Mouse (Mus musculus) cerebellum, adult 9-11 months (tissue): ENCODE results near the gene 4931428F04Rik.

Experiments
- DNase-seq: peaks from one replicate; pipeline ENCODE4 v3.0.0; 2022

4931428F04Rik gene

DNA sequence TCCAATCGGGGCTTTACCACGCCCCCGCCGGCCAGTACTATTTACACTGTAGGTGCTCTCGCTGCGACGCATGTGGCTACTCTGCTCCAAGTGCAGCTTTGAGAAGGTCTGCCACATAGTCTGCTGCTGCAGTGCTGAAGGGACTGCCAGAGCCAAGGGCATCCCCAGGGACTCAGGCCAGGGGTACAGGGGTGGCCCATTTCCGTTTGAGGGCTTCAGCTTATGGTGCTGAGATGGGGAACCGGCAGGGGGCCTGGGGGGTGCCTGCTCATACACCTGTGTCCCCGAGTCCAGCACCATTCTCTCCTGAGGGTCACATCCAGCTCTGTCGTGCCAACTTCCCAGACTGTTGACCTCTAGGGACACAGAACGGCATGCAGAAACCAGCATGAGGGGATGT lies 4.2 kb downstream of the 4931428F04Rik start:
- DNase-seq, result peak; percentile 57

GRCm38 (mm10) chr8:105283074-105283473 lies 6.6 kb downstream of the 4931428F04Rik start:
- DNase-seq, result peak; percentile 80

DNA sequence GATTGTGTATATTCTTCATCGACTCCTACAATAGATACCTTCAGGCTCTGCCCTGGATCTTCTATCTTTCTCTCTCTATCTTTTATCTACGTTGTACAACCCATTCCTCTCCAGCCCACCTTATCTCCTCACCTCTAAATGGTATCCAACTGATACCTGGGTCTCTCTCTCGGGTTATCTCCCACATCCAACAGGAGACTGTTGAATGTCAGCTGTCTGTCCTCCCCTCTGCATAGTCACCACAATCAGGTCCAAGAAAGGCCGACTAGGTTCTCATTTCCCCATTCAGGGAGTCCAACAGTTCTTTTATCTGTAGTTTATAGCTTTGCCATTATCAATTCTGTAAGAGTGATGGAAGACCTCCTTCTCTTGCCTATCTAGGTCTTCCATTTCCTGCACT lies 7.4 kb downstream of the 4931428F04Rik start:
- no peak for DNase-seq

DNA sequence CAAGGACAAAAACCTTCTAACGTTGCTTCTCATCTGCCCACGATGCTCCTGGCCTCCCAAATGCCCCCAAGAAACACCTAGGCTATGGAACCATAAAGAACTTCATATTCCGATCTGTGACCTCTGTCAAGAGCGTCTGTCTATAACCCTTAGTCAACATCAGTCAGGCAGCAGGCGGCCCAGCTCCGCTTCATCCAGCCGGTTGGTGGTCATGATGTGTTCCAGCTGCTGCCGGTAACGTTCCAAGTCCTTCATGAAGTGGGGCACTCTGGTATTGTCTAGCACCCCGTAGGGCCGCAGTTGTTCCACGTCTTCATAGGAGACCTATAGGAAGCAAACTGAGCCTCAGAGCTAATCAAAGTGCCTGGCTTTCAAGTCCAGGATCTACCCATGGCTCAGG lies 7.8 kb downstream of the 4931428F04Rik start:
- DNase-seq, result no peak

DNA sequence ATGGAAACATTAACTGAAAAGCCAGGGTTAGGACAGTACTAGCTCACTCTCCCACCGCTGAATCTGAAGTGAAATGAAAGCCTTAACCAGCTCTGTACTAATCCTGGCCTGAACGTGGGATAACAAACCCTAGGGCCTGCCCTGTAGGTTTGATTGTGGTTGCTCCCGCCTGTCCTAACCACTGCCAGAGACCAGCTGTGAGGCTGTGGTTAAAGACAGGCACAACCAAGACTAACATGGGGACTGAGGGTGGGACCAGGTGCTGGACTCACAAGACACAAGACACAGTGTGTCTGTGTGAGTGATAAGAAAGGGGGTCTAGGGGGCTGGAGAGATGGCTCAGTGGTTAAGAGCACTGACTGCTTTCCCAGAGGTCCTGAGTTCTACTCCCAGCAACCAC lies 9.1 kb downstream of the 4931428F04Rik start:
- DNase-seq, result no peak

- peak; percentile 95 for DNase-seq
These were observed 10.7 kb downstream of the 4931428F04Rik start for GRCm38 (mm10) chr8:105278911-105279334.

- peak; percentile 45 for DNase-seq
These were observed 13.2 kb downstream of the 4931428F04Rik start for GRCm38 (mm10) chr8:105276292-105277120.

- no peak for DNase-seq
These were observed 13.8 kb downstream of the 4931428F04Rik start, which contains the start of gene Nol3 for GRCm38 (mm10) chr8:105275840-105276239. Gene Nol3 (plus strand): TSS chr8:105276140.

- DNase-seq, result no peak
These were observed 14.3 kb downstream of the 4931428F04Rik start for GRCm38 (mm10) chr8:105275387-105275786.

GRCm38 (mm10) chr8:105270916-105271186 lies 18.8 kb downstream of the 4931428F04Rik start:
- DNase-seq, result peak; percentile 37

DNA sequence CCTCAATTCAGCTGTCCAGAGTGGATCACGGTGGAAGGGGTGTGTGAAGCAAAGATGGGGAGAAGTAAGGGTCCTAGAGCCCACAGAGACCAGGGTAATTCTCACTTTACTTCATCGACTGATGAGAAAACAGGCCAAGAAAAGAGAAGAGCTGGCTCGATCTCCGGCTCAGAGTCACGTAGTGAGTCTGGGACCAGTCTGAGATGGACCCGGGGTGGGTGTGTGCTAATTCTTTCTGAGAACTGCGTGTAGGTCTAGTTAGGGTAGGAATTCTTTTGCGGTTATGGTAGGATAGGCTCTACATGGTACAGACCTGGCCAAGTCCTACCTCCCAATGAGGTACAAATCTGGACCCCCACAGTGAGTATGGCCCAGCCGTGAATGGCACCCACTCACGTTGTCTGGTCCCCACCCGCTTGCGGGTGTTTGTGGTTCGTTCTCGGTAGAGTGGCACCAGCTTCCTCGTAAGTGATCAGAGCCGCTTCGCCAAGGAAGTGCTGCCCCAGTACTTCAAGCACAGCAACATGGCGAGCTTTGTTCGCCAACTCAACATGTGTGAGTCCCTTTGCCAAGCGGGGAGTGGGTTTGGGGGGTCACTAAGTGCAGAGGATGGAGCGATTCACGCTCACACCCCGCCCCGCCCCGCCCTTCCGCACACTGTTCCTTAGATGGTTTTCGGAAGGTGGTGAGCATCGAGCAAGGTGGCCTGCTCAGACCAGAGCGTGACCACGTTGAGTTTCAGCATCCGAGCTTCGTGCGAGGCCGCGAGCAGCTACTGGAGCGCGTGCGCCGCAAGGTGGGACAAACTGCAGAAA lies 19.4 kb downstream of the 4931428F04Rik start:
- peak; percentile 65 for DNase-seq

DNA sequence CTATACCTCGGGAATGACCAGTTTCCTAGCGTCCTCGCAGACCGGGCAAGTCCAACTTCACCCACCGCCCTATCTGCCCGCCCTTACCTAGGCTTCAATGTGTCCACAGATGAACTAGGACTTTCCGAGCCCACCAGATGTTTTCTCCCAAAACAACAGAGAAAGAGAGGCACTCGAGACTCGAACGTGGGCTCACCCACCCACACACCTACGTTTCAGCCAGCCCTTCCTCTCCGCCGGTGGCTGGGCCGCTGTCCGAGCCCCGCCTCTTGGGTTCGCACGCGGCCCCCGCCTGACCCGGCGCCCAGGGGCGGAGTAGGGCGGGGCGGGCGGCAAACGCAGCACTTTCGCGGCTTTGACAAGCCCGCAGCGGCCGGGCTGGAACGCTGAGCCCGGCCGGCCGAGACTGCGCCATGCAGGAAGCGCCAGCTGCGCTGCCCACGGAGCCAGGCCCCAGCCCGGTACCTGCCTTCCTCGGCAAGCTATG lies 20.2 kb downstream of the 4931428F04Rik start, which contains the start of gene Hsf4:
Gene Hsf4 (plus strand): TSS at position 341 of the 487 bp plus-strand sequence.
- DNase-seq, result peak; percentile 77

DNA sequence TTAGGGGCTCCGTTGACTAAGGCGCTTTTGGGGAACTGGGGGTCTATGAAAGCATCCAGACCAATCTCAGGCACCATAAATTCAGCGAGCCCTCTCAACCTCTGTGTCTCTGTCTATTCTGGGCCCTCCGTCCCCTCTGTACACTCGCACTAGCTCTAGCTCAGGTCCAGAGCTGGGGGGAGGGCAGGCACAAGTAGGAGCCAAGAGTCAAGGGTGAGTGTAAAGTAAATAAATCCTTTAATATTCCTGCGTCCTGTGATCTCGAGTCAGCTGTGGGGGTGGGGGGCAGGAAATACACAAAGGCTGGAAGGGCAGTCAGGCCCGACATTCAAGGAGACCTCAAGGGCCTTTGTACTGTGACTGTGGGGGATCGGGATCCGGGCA lies 20.6 kb downstream of the 4931428F04Rik start:
- no peak for DNase-seq

DNA sequence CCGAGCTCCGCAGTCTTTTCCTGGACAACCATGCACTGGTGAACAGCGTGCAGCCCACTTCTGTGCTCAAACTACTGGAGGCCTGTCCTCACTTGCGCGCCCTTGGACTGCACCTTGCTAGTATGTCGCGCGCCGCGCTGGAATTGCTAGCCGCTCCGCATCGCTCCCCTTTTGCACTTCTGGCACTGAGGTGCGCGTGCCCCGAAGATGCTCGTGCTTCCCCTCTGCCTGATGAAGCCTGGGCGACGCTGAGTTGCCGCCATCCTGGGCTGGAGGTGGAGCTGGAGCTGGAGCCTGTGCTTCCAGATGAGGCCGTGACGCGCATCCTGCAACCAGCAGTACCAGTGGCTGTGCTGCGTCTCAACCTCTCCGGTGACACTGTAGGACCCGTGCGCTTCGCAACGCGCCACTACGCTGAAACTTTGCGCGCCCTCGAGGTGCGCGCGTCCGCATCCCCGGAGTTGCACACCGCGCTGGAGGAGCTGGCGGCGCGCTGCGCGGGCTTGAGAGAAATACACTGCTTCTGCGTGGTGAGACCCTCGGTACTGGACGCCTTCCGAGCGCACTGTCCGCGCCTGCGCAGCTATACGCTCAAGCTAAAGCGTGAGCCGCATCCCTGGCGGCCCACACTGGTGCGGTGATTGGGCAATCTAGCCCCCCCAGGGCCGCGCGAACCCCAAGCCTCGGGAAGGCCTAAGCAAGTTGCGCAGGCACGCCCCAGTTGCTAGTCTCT lies 21.2 kb downstream of the 4931428F04Rik start:
- DNase-seq, result peak; percentile 84

- peak; percentile 41 for DNase-seq
These were observed 22.9 kb downstream of the 4931428F04Rik start for GRCm38 (mm10) chr8:105266775-105267174.

GRCm38 (mm10) chr8:105265128-105265527 lies 24.5 kb downstream of the 4931428F04Rik start:
- DNase-seq, result peak; percentile 31

- peak; percentile 66 for DNase-seq
These were observed 25.4 kb downstream of the 4931428F04Rik start, which contains the start of the genes Tradd and Fbxl8 for GRCm38 (mm10) chr8:105264024-105264982. Gene Tradd (minus strand): TSS chr8:105264609. Gene Fbxl8 (plus strand): TSS chr8:105264648.

DNA sequence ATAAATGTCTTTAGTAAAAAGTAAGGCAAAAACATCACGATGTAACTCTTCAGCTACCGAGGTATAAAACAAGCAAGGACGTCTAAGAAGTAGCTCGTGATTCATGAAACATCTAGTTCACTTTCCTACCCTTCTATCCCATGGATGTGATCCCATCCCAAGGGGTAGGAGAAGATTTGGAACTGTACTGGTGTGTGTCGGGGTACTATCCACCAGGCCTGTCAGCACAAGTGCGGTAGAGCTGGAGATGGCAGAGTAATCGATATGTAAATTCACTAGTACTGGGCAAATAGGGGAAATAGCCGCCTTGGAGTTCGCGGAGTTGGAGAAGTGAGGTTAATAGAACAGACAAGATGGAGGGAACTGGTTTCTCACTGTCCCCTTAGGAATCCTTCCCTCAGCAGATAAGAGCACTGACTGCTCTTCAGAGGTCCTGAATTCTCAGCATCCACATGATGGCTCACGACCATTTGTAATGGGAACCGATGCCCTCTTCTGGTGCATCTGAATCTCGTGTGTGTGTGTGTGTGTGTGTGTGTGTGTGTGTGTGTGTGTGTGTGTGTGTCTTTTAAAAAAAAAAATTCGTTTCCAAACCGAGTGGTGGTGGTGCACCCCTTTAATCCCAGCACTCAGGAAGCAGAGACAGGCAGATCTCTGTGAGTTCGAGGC lies 26.3 kb downstream of the 4931428F04Rik start:
- DNase-seq, result no peak

DNA sequence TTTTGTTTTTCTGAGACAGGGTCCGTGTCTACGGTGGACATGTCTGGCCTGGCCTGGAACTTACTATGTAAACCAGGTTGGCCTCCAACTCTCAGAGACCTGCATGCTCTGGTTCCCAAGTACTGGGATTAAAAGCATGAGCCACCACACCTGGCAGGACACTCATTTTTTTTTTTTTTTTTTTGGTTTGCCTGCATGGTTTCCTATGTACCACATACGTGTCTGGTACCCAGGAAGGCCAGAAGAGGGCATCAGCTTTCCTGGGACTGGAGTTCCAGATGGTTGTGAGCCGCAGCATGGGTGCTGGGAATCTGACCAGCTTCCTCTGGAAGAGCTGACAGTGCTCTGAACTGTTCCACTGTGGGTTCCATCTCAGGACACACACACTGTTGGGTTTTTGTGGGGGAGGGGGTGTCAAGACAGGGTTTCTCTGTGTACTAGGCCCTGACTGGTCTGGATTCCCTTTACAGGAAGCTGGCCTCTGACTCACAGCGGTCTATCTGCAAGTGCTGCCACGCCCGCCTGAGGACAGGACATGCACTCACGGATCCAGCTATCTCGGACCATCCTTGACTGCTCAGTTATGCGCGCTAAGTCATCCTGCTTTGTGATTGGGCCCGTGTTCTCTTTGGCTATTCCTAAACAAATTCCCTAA lies 28.2 kb downstream of the 4931428F04Rik start:
- DNase-seq, result no peak

DNA sequence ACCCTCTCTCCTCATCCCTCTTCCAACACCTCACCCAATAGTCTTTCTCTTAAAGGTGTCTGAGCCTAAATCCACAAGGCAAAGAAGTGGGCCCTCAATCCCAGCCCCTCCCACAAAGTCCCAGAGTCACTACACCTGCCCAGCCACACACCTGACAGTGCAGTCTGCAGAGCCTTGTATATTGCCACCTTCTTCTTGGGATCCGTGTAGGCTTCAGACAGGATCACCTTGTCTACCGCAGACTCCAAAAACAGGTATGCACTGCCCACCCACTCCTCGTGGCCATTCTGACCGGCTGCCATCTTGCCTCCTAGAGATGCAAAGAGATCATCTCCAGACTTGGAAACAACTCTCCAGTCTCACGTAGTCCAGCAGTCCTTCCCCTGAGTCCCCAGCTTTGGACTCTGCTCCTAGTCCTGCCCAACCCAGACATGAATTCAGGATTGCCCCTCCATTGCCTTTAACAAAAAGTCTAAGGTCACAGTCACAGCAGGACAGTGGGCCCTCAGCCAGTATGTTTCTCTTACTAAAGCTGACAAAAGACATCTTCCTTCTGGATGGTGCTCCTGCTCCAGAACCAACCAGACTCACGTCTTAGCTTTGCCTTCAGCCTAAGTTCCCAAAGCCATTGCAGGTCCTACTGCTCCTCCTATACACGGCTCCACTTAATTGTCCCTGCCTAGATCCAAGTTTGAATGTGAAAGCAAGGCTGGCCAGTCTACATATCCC lies 29.1 kb downstream of the 4931428F04Rik start:
- DNase-seq, result peak; percentile 26
